Mouse (Mus musculus) heart, adult 11 months (tissue): ENCODE measurements around the gene Mall.

ENCODE experiments used
- DNase-seq: peaks from one replicate; pipeline ENCODE4 v3.0.0; 2022

Gene Mall

GRCm38 (mm10) chr2:127728661-127729450 lies 876 bp downstream of the Mall start:
- peak; percentile 96 for DNase-seq

GRCm38 (mm10) chr2:127728146-127728545 lies 1.6 kb downstream of the Mall start:
- DNase-seq: peak; percentile 94

- peak; percentile 88 for DNase-seq
Observed at GRCm38 (mm10) chr2:127723193-127723592, 6.5 kb downstream of the Mall start.

GRCm38 (mm10) chr2:127722176-127722892 lies 7.4 kb downstream of the Mall start:
- peak; percentile 99 for DNase-seq

- peak; percentile 70 for DNase-seq
Observed at GRCm38 (mm10) chr2:127718839-127719468, 10.8 kb downstream of the Mall start.

- DNase-seq: no peak
Observed at GRCm38 (mm10) chr2:127714726-127715125, 15.0 kb downstream of the Mall start.

- DNase-seq: peak; percentile 70
Observed at GRCm38 (mm10) chr2:127708792-127709191, 20.9 kb downstream of the Mall start.

- peak; percentile 71 for DNase-seq
Observed at GRCm38 (mm10) chr2:127708060-127708459, 21.7 kb downstream of the Mall start.

GRCm38 (mm10) chr2:127705267-127705666 lies 24.5 kb downstream of the Mall start:
- peak; percentile 75 for DNase-seq

- no peak for DNase-seq
Observed at GRCm38 (mm10) chr2:127689239-127689638, 40.5 kb downstream of the Mall start.

- DNase-seq: peak; percentile 96
Observed at GRCm38 (mm10) chr2:127683687-127684331, 45.9 kb downstream of the Mall start.

- peak; percentile 48 for DNase-seq
Observed at GRCm38 (mm10) chr2:127667843-127668506, 61.8 kb downstream of the Mall start.

GRCm38 (mm10) chr2:127667015-127667414 lies 62.7 kb downstream of the Mall start:
- DNase-seq: no peak

GRCm38 (mm10) chr2:127662708-127663107 lies 67.0 kb downstream of the Mall start:
- DNase-seq: peak; percentile 73

- peak; percentile 96 for DNase-seq
Observed at GRCm38 (mm10) chr2:127656086-127656720, 73.5 kb downstream of the Mall start, which contains the start of gene Mal. Mal (minus strand) TSS chr2:127656695.

- peak; percentile 89 for DNase-seq
Observed at GRCm38 (mm10) chr2:127655419-127655818, 74.3 kb downstream of the Mall start.

- DNase-seq: peak; percentile 83
Observed at GRCm38 (mm10) chr2:127654786-127655185, 74.9 kb downstream of the Mall start.
